Mouse (Mus musculus) left cerebral cortex, adult 9 months (tissue): ENCODE measurements at regions not wholly inside any gene's neighbourhood (a gene's known extent, or its start where the extent isn't known, plus 50 kb on each side); places are given as distances from the start of the nearest gene placed in this dataset.

Experiments used
- DNase-seq, 2 experiments: peaks; one replicate each; pipeline ENCODE4 v3.0.0; 2022; ENCODE audit warnings: low spot score in 2 of 2

DNA sequence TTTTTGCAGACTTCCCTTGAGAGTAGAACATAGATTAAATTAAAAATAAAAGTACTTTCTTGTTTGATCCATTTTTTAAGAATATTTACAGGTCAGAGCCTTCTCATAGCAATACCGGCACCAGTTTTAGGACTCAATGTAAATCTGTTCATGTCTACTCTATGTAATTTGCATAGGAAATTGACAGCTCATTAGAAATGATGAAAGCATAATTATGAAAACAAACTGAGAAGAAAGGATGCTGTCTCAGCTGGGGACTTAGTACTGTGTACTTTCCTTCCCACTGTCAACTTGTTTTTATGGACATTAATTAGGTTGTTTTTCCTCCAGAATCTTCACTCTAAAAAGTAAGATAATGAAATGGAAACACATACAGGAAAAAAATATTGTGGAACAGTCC lies 3344.8 kb upstream of the Gm6569 start:
- DNase-seq = no peak

DNA sequence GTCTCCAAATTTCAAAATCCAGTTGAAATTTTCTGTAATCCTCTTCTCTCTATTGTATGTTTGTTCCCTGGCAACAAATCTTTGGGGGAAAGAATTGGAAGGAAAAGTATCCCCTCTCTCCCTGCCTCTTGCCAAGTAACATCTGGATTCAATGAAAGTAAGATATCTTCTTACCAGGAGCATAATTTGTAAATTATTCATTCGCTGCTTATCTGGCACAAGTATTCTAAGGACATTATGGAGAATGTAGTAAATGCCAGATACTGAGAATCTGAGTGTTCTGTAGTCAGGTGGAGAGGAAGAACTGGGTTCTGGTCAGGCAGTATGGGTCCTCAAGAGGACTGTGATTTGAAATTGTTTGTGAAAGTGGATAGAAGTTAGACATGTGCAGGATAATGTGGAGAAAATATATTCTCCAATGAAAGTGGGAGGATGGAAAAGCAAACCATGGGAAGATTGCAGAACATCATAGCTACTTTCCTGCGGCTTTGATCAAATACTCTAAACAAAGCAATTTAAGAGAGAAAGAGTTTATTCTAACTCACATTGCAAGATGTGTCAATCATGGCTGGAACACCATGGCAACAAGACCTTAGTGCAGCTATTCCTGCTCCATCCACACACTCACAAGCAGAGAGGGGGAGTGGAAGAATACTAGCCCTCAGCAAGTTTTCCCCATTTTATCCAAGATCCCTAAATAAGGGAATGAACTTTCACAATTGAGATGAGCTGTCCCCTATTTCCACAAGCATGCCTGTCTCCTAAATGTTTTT lies 3327.1 kb upstream of the Gm6569 start:
- no peak for DNase-seq

DNA sequence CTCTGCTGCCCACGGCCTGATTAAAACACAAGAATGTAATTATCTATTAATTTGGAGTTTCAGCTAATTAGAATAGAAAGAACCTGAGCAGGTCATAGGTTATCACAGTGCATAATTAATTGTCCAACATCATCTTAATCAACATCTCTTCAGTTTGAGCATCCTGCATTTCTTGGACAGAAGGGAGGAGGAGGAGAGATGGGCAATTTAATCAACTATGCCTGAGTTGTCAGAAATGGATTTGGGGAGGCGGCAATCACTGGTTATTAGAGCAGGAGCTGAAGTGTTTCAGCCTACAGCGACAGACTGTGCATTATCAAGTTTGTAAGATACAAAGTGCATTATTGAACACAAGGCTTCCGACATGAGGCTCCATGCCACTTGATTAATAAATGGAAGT lies 3313.8 kb upstream of the Gm6569 start:
- no peak for DNase-seq

DNA sequence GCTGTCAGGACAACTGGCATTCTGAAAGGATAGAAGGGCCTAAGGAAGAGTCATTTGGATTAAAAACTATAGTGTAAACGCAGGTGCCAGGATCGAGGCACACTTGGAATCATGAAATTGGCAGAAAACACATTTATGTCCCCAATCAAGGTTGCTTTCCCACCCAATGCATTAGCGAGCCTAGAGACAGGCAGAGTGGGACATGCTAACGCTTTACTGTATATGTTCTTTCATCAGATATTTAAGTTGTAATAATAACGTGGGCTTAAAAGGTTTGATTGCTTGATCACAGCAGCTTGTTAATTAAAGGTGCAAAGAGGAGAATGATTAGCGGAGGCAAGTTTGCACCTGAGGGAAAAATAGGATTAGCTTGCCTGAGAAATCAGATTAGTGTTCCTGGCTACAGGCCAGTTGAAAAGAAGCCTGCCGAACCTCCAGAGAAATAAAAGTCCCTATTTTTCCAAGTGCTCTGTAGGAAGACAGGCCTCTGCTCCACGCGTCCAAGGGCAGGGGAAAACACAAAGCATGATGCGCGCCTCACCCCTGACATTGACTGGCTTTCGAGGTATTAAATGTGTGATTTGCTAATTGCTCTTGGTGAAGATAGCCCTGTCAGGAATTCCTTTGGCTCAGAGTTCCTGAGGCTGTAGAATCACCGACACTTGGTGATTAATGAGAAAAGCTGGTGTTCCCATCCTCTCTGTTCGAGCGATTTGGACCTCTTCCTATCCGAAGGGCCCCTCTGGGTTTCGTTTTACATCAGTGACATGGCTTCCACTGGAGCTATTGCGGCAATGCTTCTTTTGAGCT lies 3279.4 kb upstream of the Gm6569 start:
- no peak for DNase-seq

DNA sequence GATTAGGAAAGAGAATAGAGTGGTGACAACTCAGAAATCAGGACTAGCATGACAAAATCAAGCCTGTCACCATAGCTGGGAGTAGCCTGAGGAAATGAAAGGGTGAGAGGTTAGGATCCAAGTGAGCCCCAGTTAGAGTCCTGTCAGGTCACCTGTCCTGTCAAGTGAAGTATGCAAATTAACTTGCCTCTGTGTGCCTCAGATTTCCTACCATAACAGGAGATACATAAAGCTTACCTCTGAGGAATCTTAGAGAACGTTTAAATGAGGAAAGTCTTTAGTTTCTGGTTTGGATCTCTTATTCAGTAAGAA lies 3278.8 kb upstream of the Gm6569 start:
- no peak for DNase-seq

DNA sequence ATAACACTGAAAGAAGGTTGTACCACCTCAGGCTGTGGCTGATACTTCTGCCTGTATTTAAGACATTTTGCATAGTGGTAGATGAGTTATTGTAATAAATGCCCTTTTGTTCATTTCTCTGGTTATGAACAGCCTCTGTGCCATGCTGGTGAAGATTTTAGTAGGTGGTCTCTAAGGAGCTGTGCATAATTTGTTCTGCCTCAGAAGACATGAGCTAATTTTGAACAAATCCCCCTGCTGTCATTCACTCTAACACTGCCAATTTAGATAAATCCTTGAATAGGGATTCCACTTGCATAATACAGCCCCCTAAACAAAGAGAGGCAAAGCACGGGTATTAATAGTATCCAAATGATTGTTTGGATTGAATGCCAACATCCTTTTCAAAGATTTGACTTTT lies 3240.1 kb upstream of the Gm6569 start:
- no peak for DNase-seq

DNA sequence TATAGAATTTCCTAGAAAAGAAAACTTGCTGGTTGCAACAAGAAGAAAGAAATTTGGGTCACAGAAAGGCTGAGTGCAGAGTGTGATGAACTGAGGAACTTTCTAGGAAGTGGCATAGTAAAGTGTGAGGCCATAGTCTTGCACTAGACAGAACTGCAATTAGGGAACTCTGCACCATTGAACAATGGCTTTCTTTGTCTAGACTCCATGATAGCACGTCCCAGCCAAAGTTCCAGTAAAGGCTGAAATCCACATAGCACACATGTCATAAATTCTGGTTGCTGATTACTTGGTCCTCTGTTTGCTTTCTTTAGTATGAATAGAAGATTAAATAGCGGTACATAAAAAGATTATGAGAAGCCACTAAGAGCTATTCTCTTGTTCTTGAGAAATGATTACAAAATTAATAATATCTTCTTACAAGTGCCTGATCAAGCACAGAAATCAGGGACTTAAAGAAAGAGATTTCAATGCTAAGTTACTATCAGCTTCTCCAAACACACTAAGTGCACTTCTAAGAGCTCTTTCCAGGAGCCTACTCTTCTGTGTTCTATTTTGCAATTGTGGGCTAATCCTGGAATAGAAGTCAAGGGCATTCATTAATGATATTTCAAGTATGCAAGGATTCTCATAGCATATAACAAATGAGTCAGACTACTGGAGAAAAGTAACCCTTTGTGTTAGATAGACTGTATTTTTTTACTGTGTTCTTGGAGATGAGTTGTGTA lies 3233.4 kb upstream of the Gm6569 start:
- no peak for DNase-seq

DNA sequence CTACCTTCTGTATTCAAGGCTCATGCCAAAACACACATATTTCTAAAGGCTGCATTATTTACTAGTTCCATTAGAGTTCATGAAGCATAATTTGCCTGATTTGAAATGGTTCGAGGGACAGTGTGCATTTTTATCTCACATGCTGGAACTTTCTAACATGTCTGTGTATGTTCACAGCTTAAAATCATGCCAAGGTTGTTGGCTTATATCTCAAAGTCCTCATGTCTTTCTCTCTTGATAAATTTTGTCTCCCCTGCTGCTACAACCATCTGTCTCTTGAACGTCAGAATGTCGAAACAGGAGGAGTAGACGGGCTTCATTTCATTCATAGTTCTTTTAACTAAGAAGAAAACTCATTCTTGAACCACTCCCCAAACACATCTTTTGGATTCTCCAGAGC lies 3229.1 kb upstream of the Gm6569 start:
- no peak for DNase-seq

DNA sequence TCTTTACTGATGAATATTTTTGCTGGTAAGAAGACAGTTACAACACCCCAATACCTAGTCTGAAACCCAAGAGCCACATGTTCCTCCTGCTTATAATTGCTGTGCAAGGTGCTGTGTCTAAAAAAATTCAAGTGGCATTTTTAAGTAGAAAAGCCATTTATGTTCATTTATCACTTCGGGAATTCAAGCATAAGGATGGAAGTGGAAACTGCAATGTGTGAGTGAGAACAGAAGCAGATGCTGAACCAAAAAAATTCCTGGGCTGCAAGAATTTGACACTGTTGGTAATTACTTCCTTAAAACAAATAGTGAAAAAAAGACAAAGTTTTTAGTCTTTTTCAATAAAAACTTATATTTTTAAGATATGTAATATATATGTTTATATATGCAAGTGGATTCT lies 3227.5 kb upstream of the Gm6569 start:
- peak; percentile 4 to 25 for DNase-seq

DNA sequence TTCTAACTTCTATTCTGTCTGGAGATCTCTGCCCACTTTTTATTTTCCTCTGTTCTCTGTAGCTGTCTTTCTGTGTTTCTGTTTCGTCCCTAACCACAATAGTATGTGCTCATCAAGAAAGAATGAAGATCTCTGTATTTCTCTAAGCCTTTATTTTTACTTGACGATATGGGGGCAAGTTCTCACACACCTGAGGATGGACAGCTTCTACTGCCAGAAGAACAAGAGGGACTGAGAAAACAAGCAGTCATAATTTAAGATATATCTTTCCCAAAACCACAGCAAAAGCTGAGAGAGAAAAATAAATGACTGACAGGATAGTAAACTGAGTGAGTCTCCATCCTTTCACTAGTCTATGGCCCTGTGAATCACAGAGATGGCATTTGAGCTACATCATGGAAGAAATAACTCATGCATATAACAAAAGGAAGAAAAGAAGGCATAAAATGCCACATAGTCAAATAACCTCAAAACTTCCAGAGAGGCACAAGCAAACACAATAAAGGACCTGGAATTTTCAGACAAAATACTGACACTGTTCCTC lies 3216.2 kb upstream of the Gm6569 start:
- no peak for DNase-seq

DNA sequence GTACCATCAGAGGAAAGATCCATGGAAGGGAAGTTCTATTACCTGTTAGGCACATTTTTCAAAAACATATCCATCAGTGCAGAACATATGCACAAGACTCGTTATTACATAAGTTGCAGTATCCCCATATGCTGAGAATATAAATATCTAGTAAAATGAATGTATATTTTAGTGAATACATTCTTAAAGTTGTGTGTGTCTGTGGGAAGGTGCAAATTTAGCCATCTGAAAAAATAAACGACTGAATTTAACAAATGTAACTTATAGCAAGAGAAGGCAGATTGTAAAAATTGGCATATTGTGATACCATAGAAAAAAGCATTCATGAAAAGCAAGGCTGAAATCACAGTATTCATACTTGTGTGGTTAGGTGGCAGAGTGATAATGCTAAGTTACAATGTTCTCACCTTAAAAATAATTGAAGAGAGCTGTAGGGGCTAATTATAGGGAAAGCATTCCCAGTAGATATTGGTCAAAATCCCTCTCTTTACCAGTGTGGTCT lies 3193.3 kb upstream of the Gm6569 start:
- peak in 1 of 2 experiments; percentile 1 for DNase-seq

DNA sequence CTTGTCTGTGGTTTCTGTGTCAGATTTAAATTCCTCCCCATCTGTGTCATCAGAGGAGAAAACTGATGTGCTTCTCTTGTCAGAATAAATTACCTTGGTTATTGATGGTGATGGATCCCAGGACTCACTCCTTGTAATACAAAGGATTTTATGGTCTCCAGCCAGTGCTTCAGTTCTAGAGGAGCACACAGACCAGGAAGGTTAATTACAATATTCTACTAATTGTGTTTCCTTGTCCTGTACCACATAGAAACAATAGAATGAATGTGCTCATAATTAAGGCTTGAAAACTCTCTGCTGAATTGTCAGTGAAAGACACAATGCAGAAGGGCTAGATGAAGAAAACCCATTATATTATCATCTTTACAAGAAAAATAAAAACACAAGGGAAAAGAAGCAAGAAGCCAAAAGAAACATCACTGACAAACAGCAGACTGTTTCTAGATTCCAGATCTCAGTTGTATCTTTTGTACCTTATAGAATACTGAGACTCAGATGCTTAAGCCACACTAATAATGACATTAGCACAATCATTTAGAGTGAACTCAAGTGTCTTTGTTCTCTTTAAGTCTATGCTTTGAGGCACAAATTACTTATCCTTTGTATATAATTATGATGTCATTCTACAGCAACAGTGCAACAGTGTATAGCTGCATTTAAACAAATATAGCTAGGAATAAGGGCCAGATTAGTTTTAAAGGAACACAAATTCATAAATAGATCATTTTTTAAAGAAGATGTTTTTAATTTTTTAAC lies 3189.7 kb upstream of the Gm6569 start:
- DNase-seq = no peak

DNA sequence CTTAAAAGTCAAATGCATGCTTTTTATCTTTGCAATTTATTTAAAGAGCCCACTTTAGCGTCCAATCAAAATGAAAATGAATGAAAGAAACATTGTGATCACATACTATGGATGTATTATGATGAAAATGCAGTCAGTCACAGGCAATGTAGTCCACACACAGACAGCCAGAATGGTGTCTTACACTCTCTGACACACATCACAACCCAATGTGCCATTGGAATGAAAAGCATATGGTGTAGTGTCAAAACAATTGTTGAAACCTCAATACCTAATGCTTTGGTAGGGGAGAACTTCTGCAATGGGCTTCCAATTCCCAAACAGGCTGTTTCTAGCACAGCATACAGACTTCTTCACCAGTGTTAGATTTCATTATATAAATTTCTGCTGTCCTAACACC lies 3158.8 kb upstream of the Gm6569 start:
- no peak for DNase-seq

DNA sequence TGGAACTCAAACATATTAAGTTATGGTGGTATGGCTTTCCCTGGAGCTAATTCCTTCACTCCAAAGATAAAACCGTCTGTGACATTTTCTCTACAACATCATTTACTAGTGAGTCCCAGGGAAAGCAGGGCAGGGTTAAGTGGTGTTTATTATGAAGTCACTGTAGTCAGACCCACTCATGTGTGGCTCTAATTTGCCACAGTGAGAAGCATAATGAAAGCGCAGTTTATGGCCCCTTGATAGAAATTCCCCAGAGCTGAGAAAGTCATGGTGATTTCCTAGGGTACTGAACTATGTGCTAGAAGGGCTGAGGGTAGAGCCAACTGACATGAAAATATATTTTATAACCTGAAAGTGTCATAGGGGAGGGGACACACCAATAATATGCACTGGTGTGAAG lies 3129.8 kb upstream of the Gm6569 start:
- no peak for DNase-seq

DNA sequence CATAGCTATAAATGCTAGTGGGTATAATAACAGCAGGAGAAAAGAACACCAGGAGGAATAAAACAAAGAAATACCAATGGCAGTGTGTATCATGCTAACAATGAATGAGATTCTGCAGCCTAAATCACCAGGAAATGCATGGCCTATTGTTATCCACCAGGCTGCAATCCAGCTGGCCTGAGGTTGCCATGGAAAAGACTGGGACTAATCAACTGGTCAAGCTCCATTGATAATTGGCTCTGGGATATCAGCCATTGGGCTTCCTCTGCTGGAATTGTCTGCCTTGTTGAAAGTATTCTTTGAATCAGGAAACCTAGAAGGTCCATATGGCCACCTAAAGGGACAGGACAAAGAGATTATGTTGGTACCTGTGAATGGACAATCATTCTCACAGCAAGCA lies 3120.6 kb upstream of the Gm6569 start:
- no peak for DNase-seq

DNA sequence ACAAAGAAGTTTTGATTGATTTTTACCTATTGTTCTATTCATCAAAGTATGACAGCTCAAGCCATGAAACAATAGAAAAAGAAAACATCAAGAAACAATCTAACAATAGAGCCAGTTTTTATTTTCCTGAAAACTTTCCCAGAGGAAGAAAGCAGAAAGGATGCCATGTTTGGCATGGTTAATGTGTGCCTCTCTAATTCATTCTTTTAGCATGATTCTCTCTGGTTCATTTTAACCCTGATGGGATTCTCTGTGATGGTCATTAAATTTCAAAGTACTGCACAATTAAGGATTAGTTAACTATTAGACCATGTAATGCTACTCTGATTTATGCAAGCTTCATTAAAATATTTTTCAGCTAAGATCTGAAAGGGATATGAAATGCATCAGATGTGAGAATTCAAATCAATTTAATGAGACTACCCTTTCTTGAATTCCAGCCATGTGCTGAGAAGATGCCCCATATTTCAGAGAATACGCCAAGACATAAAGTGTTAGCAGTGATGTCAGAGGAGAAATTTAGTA lies 3106.9 kb upstream of the Gm6569 start:
- DNase-seq = no peak

DNA sequence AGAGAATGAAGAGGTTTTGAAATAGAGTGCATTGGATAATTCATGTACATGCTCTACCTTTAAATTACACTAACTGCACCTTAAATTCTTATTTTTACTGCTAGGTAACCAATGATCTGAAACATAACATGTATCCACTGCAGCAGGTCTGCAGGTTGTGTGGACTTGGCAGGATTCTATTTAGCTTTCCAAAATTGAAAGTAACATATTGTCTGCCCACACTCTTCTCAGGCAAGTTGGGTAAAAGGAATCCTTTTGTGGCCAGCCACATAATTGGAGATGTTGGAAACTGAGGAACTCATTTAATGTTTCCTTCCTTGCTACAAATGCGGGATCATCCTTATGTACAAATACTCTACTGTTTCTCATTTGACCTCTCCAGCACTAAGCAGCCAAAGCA lies 3106.4 kb upstream of the Gm6569 start:
- DNase-seq = peak in 1 of 2 experiments; percentile 13

DNA sequence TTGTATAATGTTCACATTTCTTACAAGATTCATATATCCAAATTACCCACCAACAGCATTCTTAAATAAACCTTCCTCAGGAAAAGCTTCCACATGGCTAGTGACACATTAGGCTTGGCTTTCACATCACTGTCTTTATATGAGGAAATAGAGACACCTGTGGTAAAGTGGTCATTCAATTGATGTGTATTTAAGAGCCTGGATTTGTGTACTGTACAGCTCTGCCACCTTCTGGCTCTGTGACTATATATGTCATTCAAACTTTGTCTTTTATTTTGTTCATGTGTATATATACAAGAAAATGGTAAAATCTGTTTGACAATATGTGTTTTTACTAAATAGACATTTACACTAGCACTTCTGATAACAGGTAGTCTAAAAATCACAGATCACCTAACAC lies 3090.1 kb upstream of the Gm6569 start:
- no peak for DNase-seq

DNA sequence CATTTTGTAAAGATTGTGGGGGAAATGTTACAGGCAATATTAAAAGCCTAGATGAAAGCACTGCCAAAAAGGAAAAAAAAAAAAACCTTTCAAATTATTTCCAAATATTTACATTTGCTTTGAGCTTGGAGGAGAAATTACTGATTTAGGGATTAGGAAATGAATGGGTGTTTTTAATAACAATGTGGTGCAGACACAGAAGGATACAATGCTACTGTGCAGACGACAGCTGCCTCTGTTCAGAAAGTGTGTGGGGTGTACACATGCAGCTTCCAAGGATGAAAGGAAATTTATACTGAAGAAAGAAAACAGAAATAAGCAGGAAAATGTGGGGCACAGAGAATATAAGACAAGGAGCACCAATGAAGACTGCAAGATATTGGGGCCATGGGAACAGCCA lies 3070.3 kb upstream of the Gm6569 start:
- DNase-seq = no peak

DNA sequence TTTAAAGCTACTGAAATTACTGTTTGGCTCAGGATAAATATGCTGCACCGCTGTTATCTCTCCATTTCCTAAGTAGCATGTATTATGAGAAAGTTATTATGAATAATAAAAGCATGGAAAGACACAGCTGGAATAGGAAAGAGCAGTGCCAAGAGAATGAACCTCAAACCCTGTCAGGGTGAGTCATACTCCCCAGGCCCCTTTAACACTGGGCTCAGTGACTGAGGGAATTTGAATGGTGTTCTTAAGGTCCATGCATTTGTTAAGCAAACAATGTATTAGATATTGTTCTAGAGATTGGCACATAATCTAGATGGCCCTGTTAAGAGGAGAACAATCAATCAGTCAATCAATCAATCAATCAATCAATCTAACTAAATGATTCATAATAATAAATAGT lies 3069.8 kb upstream of the Gm6569 start:
- no peak for DNase-seq

DNA sequence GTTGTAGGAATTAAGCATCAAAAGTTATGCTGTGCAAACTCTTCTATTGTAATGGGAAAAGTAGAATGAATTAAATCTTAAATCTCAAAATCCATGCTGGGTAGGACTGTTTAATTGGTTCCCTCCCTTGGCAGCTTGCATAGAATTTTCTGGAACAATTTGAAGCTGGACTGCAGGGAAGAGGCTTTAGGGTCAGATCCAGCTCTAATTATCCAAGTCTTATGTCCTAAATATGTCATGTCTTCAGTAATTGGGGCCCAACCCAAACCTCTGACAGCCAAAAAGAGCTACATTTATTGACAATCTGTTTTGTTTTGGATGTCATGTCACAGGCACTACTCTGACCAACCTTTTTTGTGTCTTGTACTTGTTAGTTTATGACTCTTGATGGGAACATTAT lies 3068.9 kb upstream of the Gm6569 start:
- DNase-seq = no peak
